Mouse (Mus musculus): Measurements from ENCODE around the gene Adamts20. TPM values are rescaled to one million over a fixed set of nuclear protein-coding genes. Genes with fewer than 3 reads are reported as not detected.

The Adamts20 gene
- polyA plus RNA-seq, 1 experiment from 2014 or later, result 4.3 TPM

DNA sequence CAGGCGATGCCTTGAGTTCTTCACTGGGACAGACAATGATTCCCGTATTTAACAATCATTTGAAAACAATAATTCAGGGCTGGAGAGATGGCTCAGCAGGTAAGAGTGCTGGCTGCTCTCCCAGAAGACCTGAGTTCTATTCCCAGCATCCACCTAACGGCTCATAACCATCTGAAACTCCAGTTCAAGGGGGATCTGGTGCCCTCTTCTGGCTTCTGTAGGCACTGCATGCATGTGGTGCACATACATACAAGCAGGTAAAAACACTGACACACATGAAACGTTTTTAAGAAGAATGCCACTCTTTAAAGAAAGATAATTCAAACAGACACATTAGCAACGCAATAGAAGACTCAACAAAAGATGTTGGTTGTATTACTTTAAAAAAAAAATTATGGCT, 120.9 kb downstream of the Adamts20 start:
- DNase-seq (ENCODE audit: low spot score), result no peak
- WGBS, result 92% methylated on average over 5 of the region's 5 CpGs
- Histone ChIP-seq H3K27me3 (ENCODE audit: control insufficient read depth, insufficient read depth, low read length) (no peaks in the 10 kb centered on the region), H3K4me2 (replicated peaks; ENCODE audit: low read depth, low read length) (no peak overlapping the region), H3K36me3 (ENCODE audit: control insufficient read depth, insufficient read depth, low read length) (no peaks in the 10 kb centered on the region), H3K4me1 (replicated peaks; ENCODE audit: control insufficient read depth, insufficient read depth, low read length) (no peaks in the 10 kb centered on the region), H3K4me3 (ENCODE audit: low read depth, low read length) (no peak overlapping the region), H3K9me3 (ENCODE audit: control insufficient read depth, low read length) (no peaks in the 10 kb centered on the region), H3K27ac (ENCODE audit: low read depth, low read length) (no peak overlapping the region), H3K9ac (ENCODE audit: low read depth, low read length) (no peak overlapping the region)
- no peak for ATAC-seq (ENCODE audit: low FRiP score)

DNA sequence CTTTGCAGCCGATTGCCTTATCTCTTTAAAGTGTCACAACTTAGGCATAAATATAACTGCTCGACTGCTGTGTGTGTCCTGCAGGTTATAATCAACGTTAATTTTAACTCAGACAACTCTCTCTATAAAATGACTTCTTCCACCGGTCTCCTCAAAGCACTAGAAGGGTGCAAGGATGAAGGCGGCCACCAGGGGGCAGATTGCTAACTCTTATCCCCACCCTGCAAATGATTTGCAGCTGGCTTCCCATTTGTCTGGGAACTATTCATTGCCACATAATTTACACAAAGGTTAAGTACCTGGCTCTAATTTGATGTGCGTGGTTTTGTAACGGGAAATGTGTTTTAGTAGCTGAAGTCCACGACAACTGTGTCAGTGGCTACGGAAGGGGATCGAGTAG, 122.9 kb downstream of the Adamts20 start:
- H3K36me3 ChIP-seq (ENCODE audit: control insufficient read depth, insufficient read depth, low read length), result no peaks in the 10 kb centered on the region
- DNase-seq (ENCODE audit: low spot score) (peak; percentile 77), ATAC-seq (ENCODE audit: low FRiP score) (no peak)
- no peak overlapping the region for H3K27ac ChIP-seq (ENCODE audit: low read depth, low read length)
- no peaks in the 10 kb centered on the region for H3K9me3 ChIP-seq (ENCODE audit: control insufficient read depth, low read length)
- no peaks in the 10 kb centered on the region for H3K4me1 ChIP-seq (replicated peaks; ENCODE audit: control insufficient read depth, insufficient read depth, low read length)
- no peak overlapping the region for H3K4me2 ChIP-seq (replicated peaks; ENCODE audit: low read depth, low read length)
- no peaks in the 10 kb centered on the region for H3K27me3 ChIP-seq (ENCODE audit: control insufficient read depth, insufficient read depth, low read length)
- no peak overlapping the region for H3K9ac ChIP-seq (ENCODE audit: low read depth, low read length)
- 69% methylated on average over 10 of the region's 10 CpGs for WGBS
- H3K4me3 ChIP-seq (ENCODE audit: low read depth, low read length), result no peak overlapping the region

DNA sequence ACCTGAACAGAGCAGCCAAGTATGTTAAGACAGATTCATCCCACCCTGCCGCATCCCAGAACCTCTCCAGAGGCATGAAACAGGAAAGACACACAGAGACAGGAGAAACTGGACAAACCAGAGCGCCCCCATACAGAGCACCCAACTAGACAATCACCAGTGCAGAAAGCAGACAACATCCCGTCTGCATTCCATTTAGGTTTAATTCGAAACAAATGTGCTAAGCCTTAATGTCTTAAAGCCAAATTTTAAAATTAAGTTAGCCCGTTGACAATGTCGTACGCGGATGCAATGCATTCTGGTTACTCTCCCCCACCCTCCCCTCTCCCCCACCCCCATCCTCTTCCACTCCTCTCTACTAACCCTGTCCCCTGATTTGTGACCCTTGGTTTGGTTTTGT, 126.2 kb downstream of the Adamts20 start:
- DNase-seq (ENCODE audit: low spot score) (no peak), ATAC-seq (ENCODE audit: low FRiP score) (no peak)
- no peak overlapping the region for H3K4me3 ChIP-seq (ENCODE audit: low read depth, low read length)
- no peak overlapping the region for H3K9ac ChIP-seq (ENCODE audit: low read depth, low read length)
- H3K4me2 ChIP-seq (replicated peaks; ENCODE audit: low read depth, low read length), result no peak overlapping the region
- no peaks in the 10 kb centered on the region for H3K36me3 ChIP-seq (ENCODE audit: control insufficient read depth, insufficient read depth, low read length)
- WGBS, result 85% methylated on average over 8 of the region's 8 CpGs
- H3K27ac ChIP-seq (ENCODE audit: low read depth, low read length), result no peak overlapping the region
- no peaks in the 10 kb centered on the region for H3K9me3 ChIP-seq (ENCODE audit: control insufficient read depth, low read length)
- no peaks in the 10 kb centered on the region for H3K27me3 ChIP-seq (ENCODE audit: control insufficient read depth, insufficient read depth, low read length)
- H3K4me1 ChIP-seq (replicated peaks; ENCODE audit: control insufficient read depth, insufficient read depth, low read length), result no peaks in the 10 kb centered on the region

DNA sequence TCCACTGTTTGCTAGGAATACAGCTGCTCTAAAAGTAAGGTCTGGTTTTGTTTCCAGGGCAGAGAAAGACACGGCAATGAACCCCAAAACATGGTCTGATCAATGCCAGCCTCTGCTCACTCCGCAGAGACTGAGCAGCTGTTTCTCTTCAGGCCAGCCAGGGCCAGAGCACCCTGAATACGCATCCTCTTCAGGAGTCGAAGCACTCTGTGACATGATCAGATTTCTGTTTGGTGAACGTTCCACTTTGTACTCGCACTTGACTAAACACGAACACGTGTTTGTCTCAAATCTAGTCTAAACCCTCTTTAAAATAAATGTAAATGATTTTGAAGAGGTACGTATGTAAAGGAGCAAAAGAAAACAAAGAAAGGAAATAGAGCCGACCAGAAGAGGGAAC, 130.6 kb downstream of the Adamts20 start:
- no peak overlapping the region for H3K27ac ChIP-seq (ENCODE audit: low read depth, low read length)
- 66% methylated on average over 10 of the region's 10 CpGs for WGBS

DNA sequence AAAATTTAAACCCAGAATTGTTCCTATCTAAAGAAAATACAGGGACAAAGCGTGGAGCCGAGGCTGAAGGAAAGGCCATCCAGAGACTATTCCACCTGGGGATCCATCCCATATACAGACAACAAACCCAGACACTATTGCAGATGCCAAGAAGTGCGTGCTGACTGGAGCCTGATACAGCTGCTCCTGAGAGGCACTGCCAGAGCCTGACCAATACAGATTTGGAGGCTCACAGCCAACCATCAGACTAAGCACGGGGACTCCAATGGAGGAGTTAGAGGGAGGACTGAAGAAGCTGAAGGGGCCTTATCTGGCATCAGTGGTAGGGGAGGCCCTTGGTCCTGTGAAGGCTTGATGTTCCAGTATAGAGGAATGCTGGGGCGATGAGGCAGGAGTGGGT, 138.6 kb downstream of the Adamts20 start:
- no peak overlapping the region for H3K9ac ChIP-seq (ENCODE audit: low read depth, low read length)
- no peak overlapping the region for H3K27ac ChIP-seq (ENCODE audit: low read depth, low read length)
- DNase-seq (ENCODE audit: low spot score) (no peak), ATAC-seq (ENCODE audit: low FRiP score) (no peak)
- no peaks in the 10 kb centered on the region for H3K9me3 ChIP-seq (ENCODE audit: control insufficient read depth, low read length)
- WGBS, result 92% methylated on average over 5 of the region's 5 CpGs
- no peak overlapping the region for H3K4me2 ChIP-seq (replicated peaks; ENCODE audit: low read depth, low read length)
- no peaks in the 10 kb centered on the region for H3K36me3 ChIP-seq (ENCODE audit: control insufficient read depth, insufficient read depth, low read length)
- no peak overlapping the region for H3K4me3 ChIP-seq (ENCODE audit: low read depth, low read length)
- no peaks in the 10 kb centered on the region for H3K4me1 ChIP-seq (replicated peaks; ENCODE audit: control insufficient read depth, insufficient read depth, low read length)
- H3K27me3 ChIP-seq (ENCODE audit: control insufficient read depth, insufficient read depth, low read length), result no peaks in the 10 kb centered on the region

More for the DNA sequence above, 130.6 kb downstream of the Adamts20 start:
- Histone ChIP-seq H3K27me3 (ENCODE audit: control insufficient read depth, insufficient read depth, low read length) (no peaks in the 10 kb centered on the region), H3K36me3 (ENCODE audit: control insufficient read depth, insufficient read depth, low read length) (no peaks in the 10 kb centered on the region), H3K4me1 (replicated peaks; ENCODE audit: control insufficient read depth, insufficient read depth, low read length) (no peaks in the 10 kb centered on the region), H3K9me3 (ENCODE audit: control insufficient read depth, low read length) (no peaks in the 10 kb centered on the region), H3K4me3 (ENCODE audit: low read depth, low read length) (no peak overlapping the region), H3K4me2 (replicated peaks; ENCODE audit: low read depth, low read length) (no peak overlapping the region), H3K9ac (ENCODE audit: low read depth, low read length) (no peak overlapping the region)
- DNase-seq (ENCODE audit: low spot score) (no peak), ATAC-seq (ENCODE audit: low FRiP score) (no peak)

DNA sequence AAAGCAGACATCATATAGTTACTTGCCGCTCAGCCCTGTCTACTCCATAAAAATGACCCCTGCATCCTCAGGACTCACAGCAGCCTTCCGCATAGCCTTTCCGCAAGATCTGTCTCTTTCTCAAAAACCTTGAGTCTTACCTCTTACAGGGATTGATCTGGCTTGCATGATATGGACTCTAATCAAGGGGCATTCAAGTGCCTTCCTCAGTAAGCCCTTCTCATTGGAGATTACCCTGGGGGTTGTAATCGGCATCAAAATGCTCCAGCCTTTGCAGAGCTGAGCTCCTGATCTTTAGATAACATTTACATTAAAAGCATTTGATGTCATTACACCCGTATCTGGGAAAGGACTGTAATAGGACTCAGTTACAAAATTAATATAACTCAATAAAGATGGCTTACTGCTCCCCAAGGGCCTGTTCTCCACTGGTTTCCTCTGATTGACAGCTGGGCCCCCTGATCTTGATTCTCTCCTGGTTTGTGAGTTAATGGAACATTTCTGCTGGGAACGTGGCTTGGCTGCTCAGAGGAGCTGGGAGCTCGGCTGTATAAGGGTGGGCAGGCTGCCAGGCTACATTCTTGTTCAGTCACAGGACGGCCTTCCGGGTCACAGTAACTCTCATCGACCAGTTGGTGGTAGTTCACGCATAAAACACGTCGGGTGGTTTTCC, 139.6 kb downstream of the Adamts20 start:
- H3K4me1 ChIP-seq (replicated peaks; ENCODE audit: control insufficient read depth, insufficient read depth, low read length), result no peaks in the 10 kb centered on the region
- no peak for ATAC-seq (ENCODE audit: low FRiP score)

DNA sequence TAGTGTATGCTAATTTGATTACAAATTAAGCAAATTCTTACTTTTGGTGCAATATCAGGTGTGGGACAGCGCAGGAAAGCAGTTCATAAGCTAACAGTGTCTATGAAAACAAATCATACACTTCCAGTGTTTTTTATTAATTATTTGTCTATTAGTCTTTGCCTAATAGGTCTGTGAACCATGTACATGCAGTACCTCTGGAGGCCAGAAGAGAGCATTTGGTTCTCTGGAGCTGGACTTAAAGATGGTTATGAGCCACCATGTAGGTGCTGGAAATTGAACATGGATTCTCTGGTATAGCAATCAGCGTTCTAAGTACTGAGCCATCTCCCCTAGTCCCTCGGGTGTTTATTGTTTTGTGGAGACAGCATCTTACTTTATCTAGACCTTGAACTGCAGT, 149.0 kb downstream of the Adamts20 start:
- Histone ChIP-seq H3K9me3 (ENCODE audit: control insufficient read depth, low read length) (no peaks in the 10 kb centered on the region), H3K36me3 (ENCODE audit: control insufficient read depth, insufficient read depth, low read length) (no peaks in the 10 kb centered on the region), H3K9ac (ENCODE audit: low read depth, low read length) (no peak overlapping the region), H3K4me2 (replicated peaks; ENCODE audit: low read depth, low read length) (no peak overlapping the region), H3K4me3 (ENCODE audit: low read depth, low read length) (no peak overlapping the region), H3K27me3 (ENCODE audit: control insufficient read depth, insufficient read depth, low read length) (no peaks in the 10 kb centered on the region), H3K4me1 (replicated peaks; ENCODE audit: control insufficient read depth, insufficient read depth, low read length) (no peaks in the 10 kb centered on the region), H3K27ac (ENCODE audit: low read depth, low read length) (no peak overlapping the region)
- 95% methylated on average over 3 of the region's 3 CpGs for WGBS
- no peak for ATAC-seq (ENCODE audit: low FRiP score)
- no peak for DNase-seq (ENCODE audit: low spot score)

More for the DNA sequence above, 139.6 kb downstream of the Adamts20 start:
- WGBS, result 74% methylated on average over 13 of the region's 13 CpGs
- Histone ChIP-seq H3K27ac (ENCODE audit: low read depth, low read length) (no peak overlapping the region), H3K4me2 (replicated peaks; ENCODE audit: low read depth, low read length) (no peak overlapping the region), H3K9me3 (ENCODE audit: control insufficient read depth, low read length) (no peaks in the 10 kb centered on the region), H3K9ac (ENCODE audit: low read depth, low read length) (no peak overlapping the region), H3K4me3 (ENCODE audit: low read depth, low read length) (no peak overlapping the region), H3K27me3 (ENCODE audit: control insufficient read depth, insufficient read depth, low read length) (no peaks in the 10 kb centered on the region), H3K36me3 (ENCODE audit: control insufficient read depth, insufficient read depth, low read length) (no peaks in the 10 kb centered on the region)
- no peak for DNase-seq (ENCODE audit: low spot score)

DNA sequence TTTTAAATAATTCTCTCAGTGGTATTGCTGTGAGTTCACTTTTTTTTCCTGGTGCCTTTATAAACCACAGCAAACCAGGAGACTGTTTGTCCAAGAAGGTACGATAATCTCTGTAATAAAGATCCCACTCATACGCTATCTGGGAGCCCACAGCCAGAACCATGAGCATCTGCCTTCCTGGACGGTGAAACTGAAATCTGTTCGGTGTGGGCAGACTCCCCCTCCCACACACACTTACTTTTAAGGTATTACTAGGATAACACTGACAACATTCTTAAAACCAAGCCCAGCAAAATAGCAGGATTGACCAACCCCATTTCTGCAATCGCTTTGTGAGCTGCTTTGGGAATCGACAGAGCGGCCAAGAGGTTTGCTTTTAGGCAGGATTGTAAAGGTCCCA, 155.5 kb downstream of the Adamts20 start:
- Histone ChIP-seq H3K36me3 (ENCODE audit: control insufficient read depth, insufficient read depth, low read length) (no peaks in the 10 kb centered on the region), H3K9me3 (ENCODE audit: control insufficient read depth, low read length) (no peaks in the 10 kb centered on the region), H3K4me2 (replicated peaks; ENCODE audit: low read depth, low read length) (no peak overlapping the region), H3K27me3 (ENCODE audit: control insufficient read depth, insufficient read depth, low read length) (no peaks in the 10 kb centered on the region), H3K9ac (ENCODE audit: low read depth, low read length) (no peak overlapping the region), H3K4me3 (ENCODE audit: low read depth, low read length) (no peak overlapping the region), H3K27ac (ENCODE audit: low read depth, low read length) (no peak overlapping the region), H3K4me1 (replicated peaks; ENCODE audit: control insufficient read depth, insufficient read depth, low read length) (no peaks in the 10 kb centered on the region)
- DNase-seq (ENCODE audit: low spot score) (no peak), ATAC-seq (ENCODE audit: low FRiP score) (no peak)
- WGBS, result 93% methylated on average over 7 of the region's 7 CpGs

DNA sequence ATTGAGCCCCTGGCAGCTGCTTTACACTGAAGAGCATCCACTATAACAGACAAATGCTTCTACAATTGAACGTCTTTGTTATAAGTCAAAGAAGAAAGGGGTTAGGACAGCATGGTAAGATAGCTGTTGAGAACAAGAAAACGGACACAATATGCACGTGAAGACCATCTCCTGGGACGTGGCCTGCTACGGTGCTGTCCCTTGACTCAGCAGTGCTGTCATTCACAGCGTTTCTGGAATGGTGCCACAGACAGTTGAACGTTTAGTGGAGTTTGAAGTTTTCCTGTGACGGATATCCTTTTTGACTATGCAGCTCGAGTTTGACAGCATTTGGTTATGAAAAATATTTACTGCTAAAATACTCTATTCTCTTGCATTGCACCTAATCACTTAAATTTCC, 157.3 kb downstream of the Adamts20 start:
- 80% methylated on average over 9 of the region's 9 CpGs for WGBS

More for the DNA sequence above, 157.3 kb downstream of the Adamts20 start:
- no peaks in the 10 kb centered on the region for H3K27me3 ChIP-seq (ENCODE audit: control insufficient read depth, insufficient read depth, low read length)
- no peak overlapping the region for H3K27ac ChIP-seq (ENCODE audit: low read depth, low read length)
- H3K9ac ChIP-seq (ENCODE audit: low read depth, low read length), result no peak overlapping the region
- H3K36me3 ChIP-seq (ENCODE audit: control insufficient read depth, insufficient read depth, low read length), result no peaks in the 10 kb centered on the region
- no peak overlapping the region for H3K4me2 ChIP-seq (replicated peaks; ENCODE audit: low read depth, low read length)
- DNase-seq (ENCODE audit: low spot score) (no peak), ATAC-seq (ENCODE audit: low FRiP score) (no peak)
- no peaks in the 10 kb centered on the region for H3K4me1 ChIP-seq (replicated peaks; ENCODE audit: control insufficient read depth, insufficient read depth, low read length)
- no peaks in the 10 kb centered on the region for H3K9me3 ChIP-seq (ENCODE audit: control insufficient read depth, low read length)
- H3K4me3 ChIP-seq (ENCODE audit: low read depth, low read length), result no peak overlapping the region
